Comparison of ENCODE assay signal across 8 mouse cellular contexts in the genomic region with DNA sequence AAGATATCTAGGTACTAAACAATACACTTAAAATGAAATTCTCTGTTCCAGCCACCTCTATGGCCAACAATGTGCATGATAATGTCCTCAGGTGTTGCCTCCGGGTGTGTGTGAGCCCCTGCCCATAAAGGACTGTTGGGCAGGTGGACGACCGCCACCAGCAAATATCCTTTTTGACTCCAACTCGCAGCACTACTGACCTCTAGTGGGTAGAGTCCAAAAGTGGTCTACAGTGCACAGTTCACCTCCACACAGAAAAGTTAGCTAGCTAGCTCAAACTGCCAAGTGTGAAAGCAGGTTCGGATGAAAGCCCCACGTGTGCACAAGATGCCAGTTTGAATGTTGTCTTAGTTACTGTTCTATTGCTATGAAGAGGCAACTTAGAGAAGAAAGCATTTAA. TPM values are rescaled to one million over a fixed set of nuclear protein-coding genes. Genes with fewer than 3 reads are reported as not detected.
DNase-seq lines count a peak whose midpoint lies in the region; TF ChIP-seq lines count a peak whose summit lies in the region.

No protein-coding gene starts in this region.

- intact Hi-C loops in heart, postnatal 10 days (cut with DNase I), result loop anchor here (1.0 to 10.0 kb wide), 3 partner anchors 98 to 891 kb away; partner anchors contain the start of gene 1700001L19Rik
- intact Hi-C loops in heart, postnatal 36 days (cut with DNase I), result loop anchor here (5.0 kb wide), 2 partner anchors 103 to 483 kb away; no protein-coding TSS in a partner anchor

- H3K27ac ChIP-seq in ES-Bruce4 (ENCODE audit: insufficient read depth, low read length), result no peak overlapping the region
- H3K27ac ChIP-seq in small intestine, adult 2 months (ENCODE audit: insufficient read depth, low read depth, low read length), result no peak overlapping the region

- H3K4me1 ChIP-seq in ES-Bruce4 (ENCODE audit: control insufficient read depth, insufficient read depth, low read length), result no peaks in the 10 kb centered on the region
- H3K4me1 ChIP-seq in small intestine, adult 2 months (ENCODE audit: control insufficient read depth, insufficient read depth, insufficient read length, low read length), result peaks cover 5% of the 10 kb centered on the region; the same call in 1 of the 2 replicates

- H3K4me3 ChIP-seq in ES-Bruce4 (ENCODE audit: low read depth, low read length), result no peak overlapping the region
- H3K4me3 ChIP-seq in small intestine, adult 2 months (ENCODE audit: low read depth, low read length), result no peak overlapping the region

- no peaks in the 10 kb centered on the region for H3K9me3 ChIP-seq in ES-Bruce4 (replicated peaks; ENCODE audit: control insufficient read depth, insufficient read depth, low read length, poor library complexity, severe bottlenecking)

- no peaks in the 10 kb centered on the region for H3K36me3 ChIP-seq in ES-Bruce4 (ENCODE audit: control insufficient read depth, insufficient read depth, low read length, poor library complexity, severe bottlenecking)
- H3K36me3 ChIP-seq in small intestine, adult 2 months (ENCODE audit: control insufficient read depth, insufficient read depth, low read length), result no peaks in the 10 kb centered on the region

- no peaks in the 10 kb centered on the region; the same call in 1 of the 2 replicates for H3K27me3 ChIP-seq in ES-Bruce4 (ENCODE audit: control insufficient read depth, insufficient read depth, low read length, poor library complexity, severe bottlenecking)
- peaks cover 23% of the 10 kb centered on the region for H3K27me3 ChIP-seq in small intestine, adult 2 months (ENCODE audit: control insufficient read depth, insufficient read depth, low read length)

- DNase-seq in heart, postnatal 10 days, result peak; percentile 54 to 63
- DNase-seq in heart, postnatal 36 days, result no peak
- DNase-seq in cerebellum, postnatal 10 days, result peak; percentile 67 to 73
- peak; percentile 34 for DNase-seq in kidney, postnatal 10 days
- no peak for DNase-seq in ovary, adult 18-20 months (ENCODE audit: low spot score)
- no peak for DNase-seq in layer of hippocampus, adult 11-12 months (ENCODE audit: low spot score)

- no peak for TF ChIP-seq EP300 in ES-Bruce4 (IDR thresholded peaks at IDR 0.05; ENCODE audit: insufficient read depth, low read depth, low read length)

- 19% methylated on average over 6 of the region's 6 CpGs for WGBS in small intestine, adult 2 months

- peak; percentile 52 for TF ChIP-seq CTCF in ES-Bruce4 (IDR thresholded peaks at IDR 0.05; ENCODE audit: low read depth, low read length)
- peak; percentile 45; the same call in 1 of the 2 replicates for TF ChIP-seq CTCF in small intestine, adult 2 months (IDR thresholded peaks at IDR 0.05; ENCODE audit: extremely low read depth, insufficient read length, insufficient replicate concordance, low read depth, low read length)

- H3K9ac ChIP-seq in ES-Bruce4 (ENCODE audit: low read depth, poor library complexity, severe bottlenecking), result no peak overlapping the region

- TF ChIP-seq POLR2A in ES-Bruce4 (IDR thresholded peaks at IDR 0.05; ENCODE audit: insufficient read depth, low read length), result no peak
- no peak for TF ChIP-seq POLR2A in small intestine, adult 2 months (IDR thresholded peaks at IDR 0.05; ENCODE audit: low read depth, low read length)

RNA-seq across cellular contexts. Expression of gene Nsun2, which starts 48.2 kb away (rescaled TPM):
- 10 to 100 TPM; 40.9 to 47.6 TPM for total RNA-seq in heart, postnatal 10 days (2021)
- 10 to 100 TPM; 41.4 to 48.9 TPM for total RNA-seq in heart, postnatal 36 days (2021)
- 197 and 208 TPM in 2 replicates for polyA plus RNA-seq in ES-Bruce4 (2011; ENCODE audit: insufficient read depth, insufficient read length, low read depth, missing spikeins)
- polyA plus RNA-seq in small intestine, adult 2 months (2012; rRNA removed), result 21.4 and 26.6 TPM in 2 replicates

RNA-seq across cellular contexts. Expression of gene Tent4a, which starts 49.1 kb away (rescaled TPM):
- total RNA-seq in heart, postnatal 10 days (2021), result 10 to 100 TPM; 17.2 to 17.6 TPM
- 10 to 100 TPM; 12.8 to 14.4 TPM for total RNA-seq in heart, postnatal 36 days (2021)
- polyA plus RNA-seq in ES-Bruce4 (2011; ENCODE audit: insufficient read depth, insufficient read length, low read depth, missing spikeins), result 34.8 and 35.8 TPM in 2 replicates
- 5.3 and 9.4 TPM in 2 replicates for polyA plus RNA-seq in small intestine, adult 2 months (2012; rRNA removed)

Comparison
In these comparisons a context has a peak if more than half of its experiments do, and no peak if none do; other contexts are left out.
1. DNase-seq: peak in heart, postnatal 10 days (2 of 2), cerebellum, postnatal 10 days (2 of 2) and kidney, postnatal 10 days (single experiment); none in heart, postnatal 36 days (0 of 2), ovary, adult 18-20 months (single experiment) and layer of hippocampus, adult 11-12 months (single experiment).